Mouse (Mus musculus) embryonic facial prominence, embryonic 11.5 days (tissue): Measurements from ENCODE around the gene Gle1. TPM values are rescaled to one million over a fixed set of nuclear protein-coding genes. Genes with fewer than 3 reads are reported as not detected.

Experiments used
- ATAC-seq: fragments of 200-750 bp; cut with Nextera tagmentation; replicated peaks from 2 replicates; pipeline ENCODE4 v1.8.0; 2017; ENCODE audit warnings: low read depth; ENCODE audit not compliant: insufficient number of reproducible peaks, low FRiP score, low TSS enrichment
- DNase-seq: peaks from one replicate; pipeline ENCODE4 v3.0.0-alpha.2; 2015; ENCODE audit warnings: low spot score
- H3K27ac ChIP-seq: fragments of 300-500 bp; sonication (generic); replicated peaks from 2 replicates; pipeline ENCODE4 v1.5.1; 2014; ENCODE audit warnings: mild to moderate bottlenecking, low read depth, low read length, control low read depth
- H3K27me3 ChIP-seq: fragments of 300-500 bp; sonication (generic); 2 replicates; pipeline ENCODE4 v1.6.1; 2014; ENCODE audit warnings: mild to moderate bottlenecking, low read length, moderate library complexity, mixed read lengths; ENCODE audit not compliant: control insufficient read depth, insufficient read depth
- H3K36me3 ChIP-seq: fragments of 300-500 bp; sonication (generic); replicated peaks from 2 replicates; pipeline ENCODE4 v1.6.1; 2014; ENCODE audit warnings: low read depth, mild to moderate bottlenecking, low read length, moderate library complexity, mixed read lengths; ENCODE audit not compliant: control insufficient read depth, insufficient read depth
- H3K4me1 ChIP-seq: fragments of 300-500 bp; sonication (generic); 2 replicates; pipeline ENCODE4 v1.6.1; 2014; ENCODE audit warnings: low read length, mixed read lengths; ENCODE audit not compliant: control insufficient read depth, insufficient read depth
- H3K4me2 ChIP-seq: fragments of 300-500 bp; sonication (generic); 2 replicates; pipeline ENCODE4 v1.6.1; 2014; ENCODE audit warnings: low read depth, mild to moderate bottlenecking, control low read depth, low read length, moderate library complexity
- H3K4me3 ChIP-seq: fragments of 300-500 bp; sonication (generic); 2 replicates; pipeline ENCODE4 v1.5.1; 2014; ENCODE audit warnings: low read depth, low read length, control low read depth
- H3K9ac ChIP-seq: fragments of 300-500 bp; sonication (generic); replicated peaks from 2 replicates; pipeline ENCODE4 v1.6.1; 2014; ENCODE audit warnings: mild to moderate bottlenecking, control low read depth, low read length
- H3K9me3 ChIP-seq: fragments of 300-500 bp; sonication (generic); replicated peaks from 2 replicates; pipeline ENCODE4 v1.6.1; 2016; ENCODE audit warnings: mild to moderate bottlenecking, low read length, inconsistent platforms, mixed read lengths; ENCODE audit not compliant: control insufficient read depth
- WGBS: fragments of 180-500 bp; shearing (Covaris S2); extraction: QIAGEN DNeasy Blood & Tissue Kit; methylation state at CpG from one replicate; pipeline ENCODE4 v1.1.7; 2014; 5-methylcytosine and 5-hydroxymethylcytosine counted together
- microRNA-seq: library from miRNA; unstranded; fragments of <30 nt; microRNA quantifications from one replicate; pipeline ENCODE4, GENCODE M21; 2016; ENCODE audit warnings: borderline number of aligned reads
- polyA plus RNA-seq: library from polyadenylated mRNA; unstranded; fragments of >200 nt; fragmentation: Nextera tagmentation; extraction: Ambion mirVana; gene quantifications from 2 replicates; pipeline ENCODE4 v1.2.1, GENCODE M21; 2014

Gene Gle1
- polyA plus RNA-seq, 1 experiment from 2014 or later, result 56.8 TPM

GRCm38 (mm10) chr2:29991962-29992361, 56.7 kb downstream of the Gle1 start:
- Histone ChIP-seq H3K9ac (no peak overlapping the region), H3K36me3 (peaks cover 32% of the 10 kb centered on the region), H3K27ac (no peak overlapping the region), H3K4me2 (no peak overlapping the region), H3K4me1 (no peaks in the 10 kb centered on the region), H3K27me3 (no peaks in the 10 kb centered on the region), H3K4me3 (no peak overlapping the region), H3K9me3 (no peaks in the 10 kb centered on the region)
- ATAC-seq (no peak), DNase-seq (no peak)
- 67% methylated on average over 2 of the region's 2 CpGs for WGBS

- H3K4me1 ChIP-seq, result no peaks in the 10 kb centered on the region
- H3K4me2 ChIP-seq, result no peak overlapping the region
- no peak overlapping the region for H3K4me3 ChIP-seq
- peaks cover 25% of the 10 kb centered on the region for H3K36me3 ChIP-seq
- no peaks in the 10 kb centered on the region for H3K9me3 ChIP-seq
- H3K9ac ChIP-seq, result no peak overlapping the region
- ATAC-seq (no peak), DNase-seq (no peak)
- H3K27ac ChIP-seq, result no peak overlapping the region
- no peaks in the 10 kb centered on the region for H3K27me3 ChIP-seq
- WGBS, result 76% methylated on average over 1 of the region's 1 CpGs
Observed at GRCm38 (mm10) chr2:30009101-30009500, 73.9 kb downstream of the Gle1 start.

Small RNA genes within 50 kb of the gene (microRNA-seq; reads per million reads assigned to microRNA genes)
- gene Mir6997, result not detected

Other genes starting within 250 kb of the Gle1 start
- 0.25 TPM in 1 of 2 replicates, not detected in the other for gene Gm13420, start 183.7 kb upstream of the Gle1 start, polyA plus RNA-seq
- not detected in 2 replicates for gene Gm13547, start 176.1 kb upstream of the Gle1 start, polyA plus RNA-seq
- gene Coq4, start 147.9 kb upstream of the Gle1 start, polyA plus RNA-seq, result 34.6 and 39.2 TPM in 2 replicates
- 29.1 and 32.3 TPM in 2 replicates for gene Trub2, start 146.9 kb upstream of the Gle1 start, polyA plus RNA-seq
- gene Slc27a4, start 132.8 kb upstream of the Gle1 start, polyA plus RNA-seq, result 11.0 and 11.3 TPM in 2 replicates
- gene Urm1, start 115.4 kb upstream of the Gle1 start, polyA plus RNA-seq, result 17.6 and 18.4 TPM in 2 replicates
- gene Cercam, start 66.3 kb upstream of the Gle1 start, polyA plus RNA-seq, result 6.1 and 7.5 TPM in 2 replicates
- 66.4 and 69.8 TPM in 2 replicates for gene Odf2, start 46.2 kb upstream of the Gle1 start, polyA plus RNA-seq
- 104 and 108 TPM in 2 replicates for gene Sptan1, start 30.1 kb downstream of the Gle1 start, polyA plus RNA-seq
- 29.7 and 29.8 TPM in 2 replicates for gene Wdr34, start 113.5 kb downstream of the Gle1 start, polyA plus RNA-seq
- gene Set, start 122.0 kb downstream of the Gle1 start, polyA plus RNA-seq, result 705 and 768 TPM in 2 replicates
- gene Pkn3, start 142.3 kb downstream of the Gle1 start, polyA plus RNA-seq, result 7.8 and 8.8 TPM in 2 replicates
- 30.9 and 31.6 TPM in 2 replicates for gene Zdhhc12, start 158.2 kb downstream of the Gle1 start, polyA plus RNA-seq
- 5.2 and 5.3 TPM in 2 replicates for gene Zer1, start 189.2 kb downstream of the Gle1 start, polyA plus RNA-seq
- gene Tbc1d13, start 198.3 kb downstream of the Gle1 start, polyA plus RNA-seq, result 11.0 and 14.1 TPM in 2 replicates
- gene Endog, start 236.1 kb downstream of the Gle1 start, polyA plus RNA-seq, result 14.4 and 16.9 TPM in 2 replicates
- gene Spout1, start 243.0 kb downstream of the Gle1 start, polyA plus RNA-seq, result 75.4 and 82.5 TPM in 2 replicates